Mouse (Mus musculus) liver, adult 2 months (tissue): ENCODE results near the gene Rpl23. TPM values are rescaled to one million over a fixed set of nuclear protein-coding genes. Genes with fewer than 3 reads are reported as not detected.

Experiments
- DNase-seq: peaks from one replicate; pipeline ENCODE4 v3.0.0-alpha.2; 2011; ENCODE audit warnings: low read depth, low spot score; ENCODE audit errors: extremely low read depth
- H3K27ac ChIP-seq: fragments of 200-500 bp; replicated peaks from 2 replicates; pipeline ENCODE4 v1.5.1; 2012; ENCODE audit warnings: low read depth, mild to moderate bottlenecking, control low read depth, inconsistent platforms, low read length; ENCODE audit not compliant: insufficient read depth
- H3K27me3 ChIP-seq: fragments of 200-500 bp; 2 replicates; pipeline ENCODE4 v1.6.1; 2012; ENCODE audit warnings: mild to moderate bottlenecking, moderate library complexity, low read length, inconsistent platforms; ENCODE audit not compliant: control insufficient read depth, insufficient read depth
- H3K36me3 ChIP-seq: fragments of 200-500 bp; 2 replicates; pipeline ENCODE4 v1.6.1; 2012; ENCODE audit warnings: low read length, inconsistent platforms; ENCODE audit not compliant: control insufficient read depth, insufficient read depth
- H3K4me1 ChIP-seq: fragments of 200-500 bp; 2 replicates; pipeline ENCODE4 v1.6.1; 2011; ENCODE audit warnings: low read length; ENCODE audit not compliant: control insufficient read depth, insufficient read depth
- H3K4me3 ChIP-seq: fragments of 200-500 bp; 2 replicates; pipeline ENCODE4 v1.5.1; 2011; ENCODE audit warnings: low read depth, mild to moderate bottlenecking, control low read depth, low read length, moderate library complexity; ENCODE audit not compliant: insufficient read depth
- H3K79me2 ChIP-seq: fragments of 200-500 bp; 2 replicates; pipeline ENCODE4 v1.6.1; 2012; ENCODE audit warnings: inconsistent platforms, mild to moderate bottlenecking, low read length, moderate library complexity; ENCODE audit not compliant: control insufficient read depth, insufficient read depth
- H3K9ac ChIP-seq: fragments of 200-500 bp; 2 replicates; pipeline ENCODE4 v1.6.1; 2012; ENCODE audit warnings: low read depth, mild to moderate bottlenecking, control low read depth, inconsistent platforms, low read length
- CTCF ChIP-seq: fragments of 200-500 bp; IDR thresholded peaks from 2 replicates; pipeline ENCODE4 v1.5.1; 2011; ENCODE audit warnings: low read depth, low read length, control low read depth
- POLR2A ChIP-seq: fragments of 200-500 bp; IDR thresholded peaks from 2 replicates; pipeline ENCODE4 v1.6.1; 2011; ENCODE audit warnings: low read length, control low read depth; ENCODE audit not compliant: insufficient read depth; ENCODE audit errors: extremely low read depth
- WGBS: fragments of 180-500 bp; shearing (Covaris S2); methylation state at CpG from one replicate; pipeline ENCODE4 v1.1.7; 2018; 5-methylcytosine and 5-hydroxymethylcytosine counted together
- polyA plus RNA-seq: library from polyadenylated mRNA; depleted of rRNA; stranded (reverse); fragments of >200 nt; gene quantifications from 2 replicates; pipeline ENCODE4 v1.2.3, GENCODE M21; 2012
- total RNA-seq: library from RNA; depleted of rRNA; stranded (reverse); fragments of >200 nt; gene quantifications from 2 replicates; pipeline ENCODE4 v1.2.3, GENCODE M21; 2014

The Rpl23 gene
- total and polyA plus RNA-seq, 2 experiments: 68.5 to 283 TPM

GRCm38 (mm10) chr11:97810356-97810755 is 28.1 kb upstream of the Rpl23 start:
- Histone ChIP-seq H3K4me1 (peaks cover 68% of the 10 kb centered on the region), H3K9ac (no peak overlapping the region; the same call in 1 of the 2 replicates), H3K36me3 (peaks cover 3% of the 10 kb centered on the region; the same call in 1 of the 2 replicates), H3K79me2 (peaks cover 23% of the 10 kb centered on the region; the same call in 1 of the 2 replicates), H3K4me3 (no peak overlapping the region), H3K27ac (peak overlapping the region; percentile 42), H3K27me3 (no peaks in the 10 kb centered on the region)
- TF ChIP-seq POLR2A (no peak), CTCF (no peak)
- DNase-seq: peak; percentile 91
- WGBS: 18% methylated on average over 7 of the region's 7 CpGs

- TF ChIP-seq POLR2A (no peak), CTCF (no peak)
- peak; percentile 46 for DNase-seq
Observed at GRCm38 (mm10) chr11:97809235-97810121, 27.2 kb upstream of the Rpl23 start.

GRCm38 (mm10) chr11:97808621-97809234 is 26.5 kb upstream of the Rpl23 start:
- Histone ChIP-seq H3K9ac (peak overlapping the region; percentile 20; the same call in 1 of the 2 replicates), H3K36me3 (peaks cover 3% of the 10 kb centered on the region; the same call in 1 of the 2 replicates), H3K27ac (peak overlapping the region; percentile 67), H3K79me2 (peaks cover 25% of the 10 kb centered on the region; the same call in 1 of the 2 replicates), H3K4me3 (no peak overlapping the region), H3K27me3 (no peaks in the 10 kb centered on the region), H3K4me1 (peaks cover 69% of the 10 kb centered on the region)
- 11% methylated on average over 5 of the region's 5 CpGs for WGBS
- no peak for TF ChIP-seq CTCF
- no peak for TF ChIP-seq POLR2A
- peak; percentile 89 for DNase-seq

More at GRCm38 (mm10) chr11:97809235-97810121, 27.2 kb upstream of the Rpl23 start:
- Histone ChIP-seq H3K36me3 (peaks cover 3% of the 10 kb centered on the region; the same call in 1 of the 2 replicates), H3K9ac (peak overlapping the region; percentile 20), H3K4me1 (peaks cover 70% of the 10 kb centered on the region), H3K27me3 (no peaks in the 10 kb centered on the region), H3K27ac (peak overlapping the region; percentile 67), H3K79me2 (peaks cover 22% of the 10 kb centered on the region; the same call in 1 of the 2 replicates), H3K4me3 (no peak overlapping the region)
- WGBS: 25% methylated on average over 7 of the region's 7 CpGs

- H3K4me1 ChIP-seq: peaks cover 67% of the 10 kb centered on the region
- H3K36me3 ChIP-seq: peaks cover 3% of the 10 kb centered on the region; the same call in 1 of the 2 replicates
- H3K27me3 ChIP-seq: no peaks in the 10 kb centered on the region
- peak overlapping the region; percentile 67 for H3K27ac ChIP-seq
- peak; percentile 20 for DNase-seq
- peaks cover 28% of the 10 kb centered on the region; the same call in 1 of the 2 replicates for H3K79me2 ChIP-seq
- WGBS: 9% methylated on average over 2 of the region's 2 CpGs
- no peak overlapping the region for H3K9ac ChIP-seq
- H3K4me3 ChIP-seq: no peak overlapping the region
- no peak for TF ChIP-seq POLR2A
- no peak for TF ChIP-seq CTCF
Observed at GRCm38 (mm10) chr11:97808093-97808492, 25.9 kb upstream of the Rpl23 start.

GRCm38 (mm10) chr11:97807626-97808025 is 25.4 kb upstream of the Rpl23 start:
- H3K27me3 ChIP-seq: no peaks in the 10 kb centered on the region
- H3K27ac ChIP-seq: peak overlapping the region; percentile 67
- no peak for TF ChIP-seq POLR2A
- TF ChIP-seq CTCF: no peak
- no peak overlapping the region for H3K9ac ChIP-seq
- WGBS: 23% methylated on average over 6 of the region's 6 CpGs
- H3K4me1 ChIP-seq: peaks cover 63% of the 10 kb centered on the region
- H3K4me3 ChIP-seq: no peak overlapping the region
- DNase-seq: no peak
- peaks cover 3% of the 10 kb centered on the region; the same call in 1 of the 2 replicates for H3K36me3 ChIP-seq
- H3K79me2 ChIP-seq: peaks cover 26% of the 10 kb centered on the region; the same call in 1 of the 2 replicates
